8 mouse cellular contexts compared by ENCODE assay signal in the genomic region with DNA sequence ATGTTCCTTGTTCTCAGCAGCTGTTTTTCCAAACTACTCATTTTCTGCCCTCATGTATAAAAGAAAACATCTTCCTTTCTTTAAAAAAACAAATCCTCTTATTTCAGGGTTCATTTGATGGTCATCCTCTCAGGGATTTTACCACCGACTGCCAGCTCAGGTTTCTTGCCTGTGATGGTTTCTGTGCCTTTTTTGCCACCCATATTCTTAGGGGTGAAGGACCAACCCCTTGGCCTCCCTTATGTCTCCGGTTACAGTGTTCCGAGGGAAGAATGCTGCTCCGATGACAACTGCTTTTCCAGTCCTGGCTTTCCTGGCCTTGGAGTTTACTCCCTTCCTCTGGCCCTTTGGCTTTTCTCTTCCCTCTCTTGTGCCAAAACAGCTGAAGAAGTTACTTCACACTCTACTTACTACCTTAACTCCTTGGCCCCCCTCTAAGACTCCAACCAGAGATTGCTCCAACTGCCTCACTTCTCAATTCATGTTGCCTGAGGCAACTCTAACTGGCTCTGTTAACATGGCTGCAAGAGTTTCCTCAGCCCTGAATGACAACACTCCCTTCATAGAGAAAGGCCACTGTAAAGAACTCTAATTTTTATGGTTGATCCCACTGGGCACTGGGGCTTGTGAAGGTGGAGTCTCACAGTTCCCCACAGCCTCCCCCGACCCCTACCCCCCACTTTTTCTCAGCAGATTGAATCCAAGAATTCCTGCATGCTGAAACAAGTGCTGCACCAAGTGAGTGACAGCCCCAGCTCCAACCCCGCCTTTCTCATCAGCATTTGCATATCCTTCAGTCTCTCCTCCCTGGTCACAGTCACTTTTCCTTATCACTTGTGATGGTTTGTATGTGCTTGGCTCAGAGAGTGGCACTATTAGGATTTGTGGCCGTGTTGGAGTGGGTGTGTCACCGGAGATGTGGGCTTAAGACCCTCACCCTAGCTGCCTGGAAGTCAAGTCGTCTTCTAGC. TPM values are rescaled to one million over a fixed set of nuclear protein-coding genes. Genes with fewer than 3 reads are reported as not detected.
A peak's percentile ranks its signal among the peaks of the same experiment; 100 is the strongest.
DNase-seq lines count a peak whose midpoint lies in the region; ATAC-seq lines count a peak whose summit lies in the region.

No protein-coding gene starts in this region.

- no peak for ATAC-seq in embryonic facial prominence, embryonic 11.5 days (replicated peaks; ENCODE audit: insufficient number of reproducible peaks, low FRiP score, low TSS enrichment, low read depth)
- no peak for ATAC-seq in limb, embryonic 12.5 days (ENCODE audit: insufficient number of reproducible peaks, insufficient read depth, low FRiP score, low TSS enrichment, low read depth)

- no peak for DNase-seq in heart, embryonic 10.5 days (ENCODE audit: low spot score)
- no peak for DNase-seq in heart, postnatal 25 days (ENCODE audit: low spot score)
- peak; percentile 39 for DNase-seq in 416B (ENCODE audit: low read depth)
- peak; percentile 63 for DNase-seq in embryonic facial prominence, embryonic 11.5 days (ENCODE audit: low spot score)
- DNase-seq in urinary bladder, adult 2 months (ENCODE audit: low spot score), result no peak
- DNase-seq in left cerebral cortex, adult 11 months (ENCODE audit: low spot score), result no peak
- no peak for DNase-seq in cerebellum, adult 18-20 months

- peaks cover 37% of the 10 kb centered on the region for H3K36me3 ChIP-seq in heart, embryonic 10.5 days
- H3K36me3 ChIP-seq in embryonic facial prominence, embryonic 11.5 days (replicated peaks; ENCODE audit: control insufficient read depth, insufficient read depth, low read depth, low read length), result no peaks in the 10 kb centered on the region; the same call in 1 of the 2 replicates
- peaks cover 28% of the 10 kb centered on the region for H3K36me3 ChIP-seq in limb, embryonic 12.5 days

- no peak overlapping the region for H3K4me2 ChIP-seq in embryonic facial prominence, embryonic 11.5 days (ENCODE audit: low read depth, low read length)
- H3K4me2 ChIP-seq in limb, embryonic 12.5 days, result peak overlapping the region; percentile 34

- no peaks in the 10 kb centered on the region for H3K9me3 ChIP-seq in heart, embryonic 10.5 days
- H3K9me3 ChIP-seq in embryonic facial prominence, embryonic 11.5 days (replicated peaks; ENCODE audit: control insufficient read depth, low read length), result no peaks in the 10 kb centered on the region
- no peaks in the 10 kb centered on the region for H3K9me3 ChIP-seq in limb, embryonic 12.5 days

- 0 out of 2 replicates have a peak overlapping the region, but pooled peaks have one; percentile 5 for H3K4me3 ChIP-seq in heart, embryonic 10.5 days
- H3K4me3 ChIP-seq in embryonic facial prominence, embryonic 11.5 days (ENCODE audit: low read depth, low read length), result no peak overlapping the region
- H3K4me3 ChIP-seq in limb, embryonic 12.5 days (replicated peaks), result no peak overlapping the region

- intact Hi-C loops in heart, postnatal 25 days (cut with DNase I), result no loop called here

- WGBS in heart, embryonic 10.5 days, result 64% methylated on average over 9 of the region's 9 CpGs
- 46% methylated on average over 9 of the region's 9 CpGs for WGBS in embryonic facial prominence, embryonic 11.5 days
- 47% methylated on average over 9 of the region's 9 CpGs for WGBS in limb, embryonic 12.5 days

- H3K27me3 ChIP-seq in heart, embryonic 10.5 days (ENCODE audit: insufficient read depth, poor library complexity, severe bottlenecking), result no peaks in the 10 kb centered on the region
- no peaks in the 10 kb centered on the region for H3K27me3 ChIP-seq in embryonic facial prominence, embryonic 11.5 days (ENCODE audit: control insufficient read depth, insufficient read depth, low read length)
- H3K27me3 ChIP-seq in limb, embryonic 12.5 days, result no peaks in the 10 kb centered on the region

- no peak overlapping the region for H3K9ac ChIP-seq in embryonic facial prominence, embryonic 11.5 days (replicated peaks; ENCODE audit: low read length)
- no peak overlapping the region; the same call in 1 of the 2 replicates for H3K9ac ChIP-seq in limb, embryonic 12.5 days (replicated peaks)

- H3K4me1 ChIP-seq in heart, embryonic 10.5 days, result peaks cover 34% of the 10 kb centered on the region
- no peaks in the 10 kb centered on the region for H3K4me1 ChIP-seq in embryonic facial prominence, embryonic 11.5 days (ENCODE audit: control insufficient read depth, insufficient read depth, low read length)
- peaks cover 33% of the 10 kb centered on the region for H3K4me1 ChIP-seq in limb, embryonic 12.5 days (replicated peaks)

- H3K27ac ChIP-seq in heart, embryonic 10.5 days, result 0 out of 2 replicates have a peak overlapping the region, but pooled peaks have one; percentile 42
- peak overlapping the region; percentile 57; the same call in 1 of the 2 replicates for H3K27ac ChIP-seq in embryonic facial prominence, embryonic 11.5 days (replicated peaks; ENCODE audit: low read depth, low read length)
- peak overlapping the region; percentile 84 for H3K27ac ChIP-seq in limb, embryonic 12.5 days

RNA-seq across cellular contexts. Expression of gene Smim4, which starts 3.4 kb away (rescaled TPM):
- polyA plus RNA-seq in heart, embryonic 10.5 days (2016; fragmentation: Nextera tagmentation; extraction: Ambion mirVana), result 66.2 and 73.3 TPM in 2 replicates
- 10 to 100 TPM; 60.2 to 61.0 TPM for total RNA-seq in heart, postnatal 25 days (2021)
- 56.8 and 62.3 TPM in 2 replicates for polyA plus RNA-seq in embryonic facial prominence, embryonic 11.5 days (2014; fragmentation: Nextera tagmentation; extraction: Ambion mirVana)
- 59.6 and 65.7 TPM in 2 replicates for polyA plus RNA-seq in limb, embryonic 12.5 days (2016; fragmentation: Nextera tagmentation; extraction: Ambion mirVana)
- polyA plus RNA-seq in urinary bladder, adult 2 months (2012; rRNA removed), result 28.1 and 42.8 TPM in 2 replicates

RNA-seq across cellular contexts. Expression of gene Nt5dc2, which starts 5.5 kb away (rescaled TPM):
- 422 and 507 TPM in 2 replicates for polyA plus RNA-seq in heart, embryonic 10.5 days (2016; fragmentation: Nextera tagmentation; extraction: Ambion mirVana)
- 10 to 100 TPM; 18.2 to 22.6 TPM for total RNA-seq in heart, postnatal 25 days (2021)
- polyA plus RNA-seq in embryonic facial prominence, embryonic 11.5 days (2014; fragmentation: Nextera tagmentation; extraction: Ambion mirVana), result 462 and 510 TPM in 2 replicates
- 485 and 500 TPM in 2 replicates for polyA plus RNA-seq in limb, embryonic 12.5 days (2016; fragmentation: Nextera tagmentation; extraction: Ambion mirVana)
- polyA plus RNA-seq in urinary bladder, adult 2 months (2012; rRNA removed), result 8.0 and 8.1 TPM in 2 replicates

RNA-seq across cellular contexts. Expression of gene Stab1, which starts 43.0 kb away (rescaled TPM):
- polyA plus RNA-seq in heart, embryonic 10.5 days (2016; fragmentation: Nextera tagmentation; extraction: Ambion mirVana), result 28.9 and 30.2 TPM in 2 replicates
- total RNA-seq in heart, postnatal 25 days (2021), result 10 to 100 TPM; 76.4 to 76.8 TPM
- 19.8 and 23.6 TPM in 2 replicates for polyA plus RNA-seq in embryonic facial prominence, embryonic 11.5 days (2014; fragmentation: Nextera tagmentation; extraction: Ambion mirVana)
- 14.9 and 18.0 TPM in 2 replicates for polyA plus RNA-seq in limb, embryonic 12.5 days (2016; fragmentation: Nextera tagmentation; extraction: Ambion mirVana)
- polyA plus RNA-seq in urinary bladder, adult 2 months (2012; rRNA removed), result 85.3 and 90.2 TPM in 2 replicates

Comparison
In these comparisons a context has a peak if more than half of its experiments do, and no peak if none do; other contexts are left out.
1. DNase-seq: peak in 416B (single experiment) and embryonic facial prominence, embryonic 11.5 days (single experiment); none in heart, embryonic 10.5 days (single experiment), heart, postnatal 25 days (single experiment), urinary bladder, adult 2 months (single experiment), left cerebral cortex, adult 11 months (single experiment) and cerebellum, adult 18-20 months (0 of 2).
2. RNA of gene Nt5dc2, which starts 5.5 kb away (polyA plus RNA-seq): 422 to 507 TPM in heart, embryonic 10.5 days, 485 to 500 TPM in limb, embryonic 12.5 days and 462 to 510 TPM in embryonic facial prominence, embryonic 11.5 days; 8.0 to 8.1 TPM in urinary bladder, adult 2 months; every median in the first group is over 10 times any median in the second.
3. Peak in every context shown above with its lines, with median percentiles within 50 percentile points of each other: H3K27ac ChIP-seq.